Mouse (Mus musculus) heart, embryonic 14.5 days (tissue): ENCODE results near the gene Nabp2. TPM values are rescaled to one million over a fixed set of nuclear protein-coding genes. Genes with fewer than 3 reads are reported as not detected.

Source experiments
- ATAC-seq: fragments of 200-750 bp; cut with Nextera tagmentation; 2 replicates; pipeline ENCODE4 v1.8.0; 2017; ENCODE audit warnings: low read depth, moderate TSS enrichment; ENCODE audit not compliant: insufficient number of reproducible peaks, insufficient read depth, low FRiP score
- H3K27ac ChIP-seq, 2 experiments: fragments of 200-500 bp in 1 of 2; fragments of 300-500 bp in 1 of 2; sonication (generic) in 1 of 2; replicated peaks in 1 of 2; 2 replicates each; pipeline ENCODE4 v1.5.1; 2012 to 2014; ENCODE audit warnings: low read depth in 2 of 2, low read length in 2 of 2, control low read depth in 1 of 2, mild to moderate bottlenecking in 1 of 2, mixed read lengths in 1 of 2; ENCODE audit not compliant: control insufficient read depth in 1 of 2, insufficient read depth in 1 of 2
- H3K27me3 ChIP-seq: fragments of 300-500 bp; sonication (generic); 2 replicates; pipeline ENCODE4 v1.6.1; 2014; ENCODE audit warnings: mild to moderate bottlenecking, low read length, control low read depth; ENCODE audit not compliant: control insufficient read depth, insufficient read depth
- H3K36me3 ChIP-seq: fragments of 300-500 bp; sonication (generic); 2 replicates; pipeline ENCODE4 v1.6.1; 2014; ENCODE audit warnings: mild to moderate bottlenecking, control low read depth, low read length, mixed read lengths; ENCODE audit not compliant: control insufficient read depth, insufficient read depth
- H3K4me1 ChIP-seq, 2 experiments: fragments of 200-500 bp in 1 of 2; fragments of 300-500 bp in 1 of 2; sonication (generic) in 1 of 2; 2 replicates each; pipeline ENCODE4 v1.6.1; 2012 to 2014; ENCODE audit warnings: low read length in 2 of 2, control low read depth in 1 of 2, mixed read lengths in 1 of 2; ENCODE audit not compliant: control insufficient read depth in 2 of 2, insufficient read depth in 2 of 2
- H3K4me2 ChIP-seq: fragments of 300-500 bp; sonication (generic); 2 replicates; pipeline ENCODE4 v1.6.1; 2014; ENCODE audit warnings: mild to moderate bottlenecking, low read length
- H3K4me3 ChIP-seq, 2 experiments: fragments of 200-500 bp in 1 of 2; fragments of 300-500 bp in 1 of 2; sonication (generic) in 1 of 2; 2 replicates each; pipeline ENCODE4 v1.5.1; 2012 to 2014; ENCODE audit warnings: low read length in 2 of 2, mild to moderate bottlenecking in 2 of 2, control low read depth in 1 of 2, low read depth in 1 of 2, moderate library complexity in 1 of 2; ENCODE audit not compliant: control insufficient read depth in 1 of 2, insufficient read depth in 1 of 2
- H3K9ac ChIP-seq: fragments of 300-500 bp; sonication (generic); 2 replicates; pipeline ENCODE4 v1.6.1; 2014; ENCODE audit warnings: mild to moderate bottlenecking, low read length
- H3K9me3 ChIP-seq: fragments of 300-500 bp; sonication (generic); 2 replicates; pipeline ENCODE4 v1.6.1; 2016; ENCODE audit warnings: low read length, control low read depth; ENCODE audit not compliant: control insufficient read depth
- WGBS: fragments of 180-500 bp; shearing (Covaris S2); extraction: QIAGEN DNeasy Blood & Tissue Kit; methylation state at CpG from one replicate; pipeline ENCODE4 v1.1.7; 2014; 5-methylcytosine and 5-hydroxymethylcytosine counted together
- polyA plus RNA-seq: library from polyadenylated mRNA; unstranded; fragments of >200 nt; fragmentation: Nextera tagmentation; extraction: Ambion mirVana; gene quantifications from 2 replicates; pipeline ENCODE4 v1.2.1, GENCODE M21; 2014

The Nabp2 gene
- polyA plus RNA-seq, 1 experiment from 2014 or later, result 66.6 TPM

- Histone ChIP-seq H3K4me2 (no peak overlapping the region), H3K27ac (no peak overlapping the region), H3K36me3 (peaks cover 99% of the 10 kb centered on the region), H3K9ac (no peak overlapping the region), H3K4me3 (no peak overlapping the region), H3K9me3 (no peaks in the 10 kb centered on the region), H3K4me1 (peaks cover 0 to 3% of the 10 kb centered on the region in 2 experiments; a peak in 2 of 4 replicates), H3K27me3 (no peaks in the 10 kb centered on the region)
- ATAC-seq, result no peak
- WGBS, result 91% methylated on average over 7 of the region's 7 CpGs
Observed at GRCm38 (mm10) chr10:128385902-128386301, 25.4 kb downstream of the Nabp2 start.

GRCm38 (mm10) chr10:128382482-128382881, 28.8 kb downstream of the Nabp2 start:
- Histone ChIP-seq H3K9me3 (no peaks in the 10 kb centered on the region), H3K4me1 (peaks cover 6 to 10% of the 10 kb centered on the region in 2 experiments; a peak in 3 of 4 replicates), H3K36me3 (peaks cover 91% of the 10 kb centered on the region), H3K9ac (no peak overlapping the region), H3K4me2 (no peak overlapping the region), H3K27me3 (no peaks in the 10 kb centered on the region), H3K4me3 (no peak overlapping the region), H3K27ac (no peak overlapping the region)
- WGBS, result 91% methylated on average over 8 of the region's 8 CpGs
- ATAC-seq, result no peak

GRCm38 (mm10) chr10:128380565-128380964, 30.7 kb downstream of the Nabp2 start:
- no peak overlapping the region for H3K4me3 ChIP-seq
- peaks cover 8 to 14% of the 10 kb centered on the region in 2 experiments; a peak in 3 of 4 replicates for H3K4me1 ChIP-seq
- H3K9ac ChIP-seq, result no peak overlapping the region
- peaks cover 71% of the 10 kb centered on the region for H3K36me3 ChIP-seq
- no peaks in the 10 kb centered on the region for H3K27me3 ChIP-seq
- no peak for ATAC-seq
- no peak overlapping the region for H3K4me2 ChIP-seq
- H3K27ac ChIP-seq, result no peak overlapping the region
- 82% methylated on average over 5 of the region's 5 CpGs for WGBS
- H3K9me3 ChIP-seq, result no peaks in the 10 kb centered on the region

GRCm38 (mm10) chr10:128379260-128379659, 32.0 kb downstream of the Nabp2 start:
- Histone ChIP-seq H3K36me3 (peaks cover 58% of the 10 kb centered on the region), H3K27me3 (no peaks in the 10 kb centered on the region), H3K9me3 (no peaks in the 10 kb centered on the region), H3K4me2 (no peak overlapping the region), H3K9ac (no peak overlapping the region), H3K27ac (no peak overlapping the region), H3K4me1 (peaks cover 8 to 14% of the 10 kb centered on the region in 2 experiments; a peak in 3 of 4 replicates), H3K4me3 (no peak overlapping the region)
- WGBS, result 96% methylated on average over 7 of the region's 7 CpGs
- ATAC-seq, result no peak

- H3K9ac ChIP-seq, result peak overlapping the region; percentile 95; the same call in 1 of the 2 replicates
- H3K27me3 ChIP-seq, result no peaks in the 10 kb centered on the region
- H3K4me3 ChIP-seq, result no peak overlapping the region
- 69% methylated on average over 3 of the region's 3 CpGs for WGBS
- H3K4me1 ChIP-seq, result peaks cover 8 to 14% of the 10 kb centered on the region in 2 experiments; a peak in 3 of 4 replicates
- no peak overlapping the region for H3K27ac ChIP-seq
- H3K9me3 ChIP-seq, result no peaks in the 10 kb centered on the region
- peaks cover 50% of the 10 kb centered on the region for H3K36me3 ChIP-seq
- peak overlapping the region; percentile 90 for H3K4me2 ChIP-seq
- ATAC-seq, result no peak
Observed at GRCm38 (mm10) chr10:128378462-128378861, 32.8 kb downstream of the Nabp2 start.

DNA sequence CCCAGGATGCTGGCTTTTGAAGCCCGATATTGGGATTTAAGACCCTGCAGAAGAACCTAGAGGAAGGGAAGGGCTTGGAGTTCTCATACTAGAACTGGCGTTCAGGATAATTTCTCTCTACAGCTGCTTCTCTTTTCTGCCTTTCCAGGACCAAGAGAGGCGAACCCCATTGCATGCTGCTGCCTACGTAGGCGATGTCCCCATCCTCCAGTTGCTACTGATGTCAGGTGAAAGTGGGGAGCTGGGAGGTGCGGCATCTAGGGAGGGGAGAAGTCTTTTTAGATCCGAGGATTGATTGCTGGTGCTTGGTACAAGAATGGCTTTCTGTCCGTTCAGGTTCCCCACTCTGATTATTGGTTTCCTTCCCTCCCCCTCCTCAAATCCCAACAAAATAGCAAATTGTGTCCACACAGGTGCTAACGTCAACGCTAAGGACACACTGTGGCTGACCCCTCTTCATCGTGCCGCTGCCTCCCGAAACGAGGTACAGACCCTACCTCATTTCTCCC, 33.3 kb downstream of the Nabp2 start:
- Histone ChIP-seq H3K9ac (peak overlapping the region; percentile 95), H3K4me3 (peak overlapping the region; percentile 58 to 84), H3K27ac (peak overlapping the region in 1 of 2 experiments; percentile 93; a peak in 2 of 4 replicates), H3K4me1 (peaks cover 9 to 19% of the 10 kb centered on the region in 2 experiments), H3K27me3 (no peaks in the 10 kb centered on the region), H3K9me3 (no peaks in the 10 kb centered on the region), H3K4me2 (peak overlapping the region; percentile 90), H3K36me3 (peaks cover 46% of the 10 kb centered on the region)
- 63% methylated on average over 14 of the region's 14 CpGs for WGBS
- no peak for ATAC-seq

DNA sequence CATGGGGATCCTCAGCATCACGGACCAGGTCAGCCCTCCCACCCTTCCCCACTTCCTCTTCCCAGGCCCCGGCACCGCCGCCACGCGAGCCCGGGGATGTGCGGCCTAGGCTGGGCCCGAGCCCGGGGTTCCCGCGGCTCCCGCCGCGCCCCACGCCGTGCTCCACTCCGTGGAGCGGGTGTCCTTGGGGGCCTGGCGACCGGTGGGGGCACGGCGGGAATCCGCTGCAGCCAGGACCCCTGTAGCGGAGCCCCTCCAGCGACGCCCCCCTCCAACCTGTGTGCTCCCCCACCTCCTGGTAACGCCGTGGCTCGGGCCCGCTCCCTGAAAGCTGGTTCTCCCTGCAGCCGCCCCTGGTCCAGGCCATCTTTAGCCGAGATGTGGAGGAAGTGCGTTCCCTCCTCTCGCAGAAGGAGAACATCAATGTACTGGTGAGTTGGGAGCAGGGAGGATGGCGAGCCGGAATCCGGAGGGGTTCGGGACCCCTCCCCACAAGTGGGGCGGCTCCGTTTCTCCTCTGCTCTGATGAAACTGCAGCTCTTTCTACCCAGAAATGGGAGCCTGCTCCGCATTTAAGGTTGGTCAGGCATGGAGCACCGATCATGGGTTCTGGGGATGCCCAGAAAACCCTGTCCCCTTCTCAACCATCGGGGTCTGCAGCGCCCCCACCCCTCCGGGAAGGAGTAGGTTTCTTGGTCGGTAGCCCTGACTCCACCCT, 33.9 kb downstream of the Nabp2 start:
- Histone ChIP-seq H3K4me1 (peaks cover 10 to 20% of the 10 kb centered on the region in 2 experiments), H3K36me3 (peaks cover 40% of the 10 kb centered on the region), H3K9me3 (no peaks in the 10 kb centered on the region), H3K4me2 (peak overlapping the region; percentile 90), H3K27ac (peak overlapping the region; percentile 40 to 93; a peak in 3 of 4 replicates), H3K4me3 (peak overlapping the region; percentile 58 to 84), H3K9ac (peak overlapping the region; percentile 95), H3K27me3 (no peaks in the 10 kb centered on the region)
- under 1% methylated on average over 36 of the region's 47 CpGs for WGBS
- peak; percentile 46 for ATAC-seq
